Mouse (Mus musculus) cerebellum, postnatal 14 days (tissue): ENCODE measurements around the gene Rbbp6.

Experiments used
- DNase-seq, 2 experiments: peaks; one replicate each; pipeline ENCODE4 v3.0.0; 2021; ENCODE audit warnings: mixed read lengths in 2 of 2

Rbbp6 gene

GRCm38 (mm10) chr7:122965386-122965785, at the start of gene Rbbp6:
Gene Rbbp6, plus strand, starts transcription at chr7:122965686.
- DNase-seq, result no peak

- peak; percentile 58 to 73 for DNase-seq
Observed at GRCm38 (mm10) chr7:122919728-122920582, 45.5 kb upstream of the Rbbp6 start.

GRCm38 (mm10) chr7:122921537-122921936, 43.9 kb upstream of the Rbbp6 start:
- DNase-seq, result peak; percentile 21 to 59

GRCm38 (mm10) chr7:122924256-122924655, 41.2 kb upstream of the Rbbp6 start:
- no peak for DNase-seq

GRCm38 (mm10) chr7:122930494-122930893, 35.0 kb upstream of the Rbbp6 start:
- no peak for DNase-seq

- no peak for DNase-seq
Observed at GRCm38 (mm10) chr7:122932171-122932570, 33.3 kb upstream of the Rbbp6 start.

- DNase-seq, result no peak
Observed at GRCm38 (mm10) chr7:122936626-122937025, 28.9 kb upstream of the Rbbp6 start.

GRCm38 (mm10) chr7:122938197-122938596, 27.3 kb upstream of the Rbbp6 start:
- no peak for DNase-seq

- DNase-seq, result no peak
Observed at GRCm38 (mm10) chr7:122939181-122939580, 26.3 kb upstream of the Rbbp6 start.

- no peak for DNase-seq
Observed at GRCm38 (mm10) chr7:122940371-122941075, 25.0 kb upstream of the Rbbp6 start.

GRCm38 (mm10) chr7:122942111-122942510, 23.4 kb upstream of the Rbbp6 start:
- peak in 1 of 2 experiments; percentile 23 for DNase-seq

- peak; percentile 91 to 93 for DNase-seq
Observed at GRCm38 (mm10) chr7:122945149-122945548, 20.3 kb upstream of the Rbbp6 start.

GRCm38 (mm10) chr7:122949268-122949667, 16.2 kb upstream of the Rbbp6 start:
- no peak for DNase-seq

GRCm38 (mm10) chr7:122951464-122951863, 14.0 kb upstream of the Rbbp6 start:
- DNase-seq, result no peak

- peak in 1 of 2 experiments; percentile 26 for DNase-seq
Observed at GRCm38 (mm10) chr7:122952066-122952465, 13.4 kb upstream of the Rbbp6 start.

GRCm38 (mm10) chr7:122954451-122955225, 10.8 kb upstream of the Rbbp6 start:
- no peak for DNase-seq

- DNase-seq, result no peak
Observed at GRCm38 (mm10) chr7:122955226-122955955, 10.1 kb upstream of the Rbbp6 start.

GRCm38 (mm10) chr7:122968751-122969150, 3.3 kb downstream of the Rbbp6 start:
- DNase-seq, result no peak

GRCm38 (mm10) chr7:122969231-122970032, 3.9 kb downstream of the Rbbp6 start:
- DNase-seq, result peak; percentile 98 to 99

- peak; percentile 68 to 72 for DNase-seq
Observed at GRCm38 (mm10) chr7:122970119-122970781, 4.8 kb downstream of the Rbbp6 start.

- no peak for DNase-seq
Observed at GRCm38 (mm10) chr7:122970864-122971420, 5.5 kb downstream of the Rbbp6 start.
